Mouse (Mus musculus) brain, adult 2 months (tissue): ENCODE measurements at regions not wholly inside any gene's neighbourhood (a gene's known extent, or its start where the extent isn't known, plus 50 kb on each side); places are given as distances from the start of the nearest gene placed in this dataset.

Experiments used
- DNase-seq: peaks from one replicate; pipeline ENCODE4 v3.0.0; 2011; ENCODE audit warnings: low read depth, low spot score

- peak; percentile 70 for DNase-seq
Observed at GRCm38 (mm10) chr3:42286471-42286870, 544.1 kb downstream of the D3Ertd751e start.

- DNase-seq, result no peak
Observed at GRCm38 (mm10) chr3:42312424-42312823, 570.0 kb downstream of the D3Ertd751e start.

DNA sequence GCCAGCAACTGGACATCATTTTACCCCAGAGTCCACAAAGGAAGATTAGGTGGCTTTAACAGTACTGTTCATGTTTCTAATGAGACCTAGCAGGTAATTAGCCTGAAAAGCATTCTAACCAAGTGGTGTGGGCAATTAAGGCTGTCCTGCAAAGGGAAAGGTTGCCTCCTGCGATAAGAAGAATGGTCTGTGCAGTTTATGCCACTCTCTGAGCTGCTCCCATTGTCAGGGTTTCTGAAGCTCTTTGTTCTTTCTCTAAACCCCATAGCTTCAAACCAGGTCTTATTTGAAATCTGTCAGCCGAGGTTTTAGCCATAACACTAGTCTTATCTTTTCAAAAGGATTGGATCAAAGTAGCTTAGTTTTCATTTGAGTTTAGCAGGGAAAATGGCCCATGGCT lies 585.3 kb downstream of the D3Ertd751e start:
- DNase-seq, result no peak

DNA sequence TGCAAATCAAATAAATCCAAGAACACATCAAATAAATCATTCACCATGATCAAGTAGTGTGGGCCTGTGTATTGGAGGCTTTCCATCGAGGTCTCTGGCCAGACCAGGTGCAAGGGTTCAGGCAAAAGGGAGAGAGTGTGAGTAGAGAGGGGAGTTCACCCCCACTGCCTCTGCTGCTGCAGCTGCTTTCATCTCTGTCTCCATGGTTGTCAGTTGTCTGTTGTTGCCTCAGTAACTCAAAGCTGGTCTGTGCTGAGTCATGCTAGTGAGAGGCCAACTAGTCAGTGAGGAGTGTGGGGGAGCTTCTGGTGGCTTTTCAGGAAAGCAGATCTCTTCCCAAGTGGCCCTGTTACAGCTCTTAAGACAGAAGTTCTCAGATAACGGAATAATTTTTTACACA lies 600.4 kb downstream of the D3Ertd751e start:
- peak; percentile 67 for DNase-seq

GRCm38 (mm10) chr3:42376785-42377184 lies 634.4 kb downstream of the D3Ertd751e start:
- peak; percentile 50 for DNase-seq

DNA sequence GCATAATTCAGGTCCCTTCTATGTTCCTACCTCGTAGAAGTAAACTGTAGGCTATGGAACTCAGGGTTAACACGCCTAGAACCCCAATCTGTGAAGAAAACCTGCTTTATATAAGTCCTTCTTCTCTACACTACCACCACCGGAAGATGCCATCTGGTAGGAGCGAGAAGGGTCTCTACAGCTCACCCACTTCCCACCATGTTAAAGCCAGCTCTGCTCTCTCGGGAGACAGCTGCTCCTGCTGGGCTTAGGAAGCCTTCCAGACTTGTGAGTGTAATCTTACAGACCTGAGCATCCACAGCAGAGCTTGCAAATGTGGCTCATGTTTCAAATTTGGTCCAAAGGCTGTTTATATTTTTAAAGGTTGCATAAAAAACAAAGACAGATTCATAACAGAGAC lies 639.7 kb downstream of the D3Ertd751e start:
- peak; percentile 69 for DNase-seq

DNA sequence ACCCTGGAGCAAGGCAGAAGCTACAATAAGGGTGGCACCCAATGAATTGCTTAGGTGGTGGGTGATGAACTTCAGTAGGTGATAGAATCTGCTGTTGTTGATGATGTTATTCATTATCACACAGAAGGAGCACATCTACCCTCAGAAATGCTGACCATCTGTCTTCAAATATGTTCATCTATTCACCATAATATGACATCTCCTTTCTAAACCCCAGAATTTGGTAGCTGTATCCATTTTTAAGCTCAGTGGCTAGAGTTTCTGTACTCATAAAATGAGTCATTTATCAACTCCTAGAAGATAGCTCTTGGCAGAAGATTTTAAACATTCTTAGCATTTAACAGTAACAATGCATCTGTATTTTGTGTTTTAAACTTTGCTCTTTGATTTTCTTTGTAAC lies 660.3 kb downstream of the D3Ertd751e start:
- peak; percentile 67 for DNase-seq

- peak; percentile 75 for DNase-seq
Observed at GRCm38 (mm10) chr3:42408958-42409633, 666.7 kb downstream of the D3Ertd751e start.

DNA sequence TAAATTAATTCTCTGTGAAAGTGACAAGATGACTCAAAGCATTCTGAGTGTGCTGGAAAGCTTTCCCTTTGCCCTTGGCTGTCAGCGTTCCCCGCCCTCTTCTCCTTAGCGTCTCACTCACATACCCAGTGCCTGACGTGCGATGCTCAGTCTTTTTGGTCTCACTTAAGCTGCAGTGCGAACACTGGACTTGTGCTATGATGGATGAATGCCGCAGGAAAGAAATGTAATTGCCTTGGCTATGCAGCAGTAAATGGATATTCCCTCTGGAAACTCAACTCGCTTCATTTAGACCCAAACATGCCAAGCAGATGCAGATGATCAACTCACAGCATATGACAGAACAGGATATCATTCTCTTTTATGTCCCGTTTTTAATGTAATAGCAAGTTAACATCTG lies 685.0 kb downstream of the D3Ertd751e start:
- DNase-seq, result peak; percentile 21

DNA sequence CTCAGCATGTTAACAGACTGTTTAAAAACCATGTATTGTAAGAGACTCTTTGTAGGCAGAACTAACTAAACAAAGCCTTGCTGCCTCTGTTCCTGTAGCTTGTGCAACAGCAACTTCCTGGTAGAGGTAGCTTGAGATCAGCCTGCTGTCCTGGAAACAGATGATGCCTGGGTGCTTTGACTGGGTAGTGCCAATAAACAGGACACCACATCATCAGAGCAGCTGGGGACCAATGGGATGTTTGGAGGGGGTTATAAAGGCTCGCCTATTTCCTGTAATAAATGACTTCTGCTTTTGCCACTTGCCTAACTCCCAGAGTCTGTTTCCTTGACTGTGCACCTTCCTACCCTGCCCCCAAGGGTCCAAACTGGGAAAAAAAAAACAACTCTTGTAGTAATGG lies 707.2 kb downstream of the D3Ertd751e start:
- no peak for DNase-seq

DNA sequence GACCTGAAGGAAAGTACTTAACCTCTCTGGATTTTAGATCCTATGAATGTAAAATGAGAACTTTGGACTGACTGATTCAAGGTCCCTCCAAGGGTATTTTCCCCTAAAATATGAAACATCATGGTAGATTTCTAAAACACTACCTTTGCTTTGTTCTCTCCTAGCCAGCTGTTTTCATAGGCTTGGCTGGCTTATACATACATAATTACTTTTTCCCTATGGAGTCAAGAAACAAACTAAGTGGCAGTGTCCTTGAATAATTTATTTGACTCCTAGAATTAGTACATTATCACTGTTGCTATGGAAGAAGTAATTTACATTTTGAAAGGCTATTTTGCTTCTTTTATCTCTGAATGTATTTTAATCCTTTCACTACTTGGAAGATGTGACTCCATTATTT lies 721.9 kb downstream of the D3Ertd751e start:
- no peak for DNase-seq

GRCm38 (mm10) chr3:42467125-42467524 lies 724.7 kb downstream of the D3Ertd751e start:
- no peak for DNase-seq

DNA sequence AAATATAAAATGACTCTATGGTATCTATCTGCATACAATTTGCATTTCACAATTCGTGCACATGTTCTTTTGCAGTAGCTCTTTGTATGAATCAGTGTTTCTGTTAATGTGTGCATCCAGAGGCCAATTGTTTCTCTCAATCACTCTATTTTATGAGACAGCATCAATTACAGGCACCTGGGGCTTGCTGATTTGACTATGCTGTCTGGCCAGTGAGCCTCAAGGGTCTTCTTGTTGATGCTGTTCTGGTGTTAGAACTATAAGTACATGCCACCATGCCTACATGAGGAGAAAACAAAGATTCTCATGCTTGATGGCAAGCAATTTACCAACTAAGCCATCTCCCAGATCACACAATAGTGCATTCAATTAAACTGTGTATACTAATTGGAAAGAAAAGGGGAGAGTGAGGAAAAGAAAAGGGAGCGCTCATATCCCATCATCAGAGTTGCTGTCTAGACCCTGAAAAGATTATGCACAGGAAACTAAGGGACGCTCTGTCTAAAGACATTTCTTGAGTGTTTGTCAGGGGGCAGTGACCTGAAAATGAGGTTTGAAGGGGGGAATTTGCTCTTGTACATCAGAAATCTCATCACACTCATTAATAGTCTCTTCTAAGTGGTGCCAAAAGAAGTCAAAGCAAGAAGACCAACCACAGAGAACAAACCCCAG lies 772.6 kb downstream of the D3Ertd751e start:
- DNase-seq, result no peak

GRCm38 (mm10) chr3:42516286-42516685 lies 773.9 kb downstream of the D3Ertd751e start:
- DNase-seq, result no peak

- peak; percentile 47 for DNase-seq
Observed at GRCm38 (mm10) chr3:42531397-42531796, 789.0 kb downstream of the D3Ertd751e start.

DNA sequence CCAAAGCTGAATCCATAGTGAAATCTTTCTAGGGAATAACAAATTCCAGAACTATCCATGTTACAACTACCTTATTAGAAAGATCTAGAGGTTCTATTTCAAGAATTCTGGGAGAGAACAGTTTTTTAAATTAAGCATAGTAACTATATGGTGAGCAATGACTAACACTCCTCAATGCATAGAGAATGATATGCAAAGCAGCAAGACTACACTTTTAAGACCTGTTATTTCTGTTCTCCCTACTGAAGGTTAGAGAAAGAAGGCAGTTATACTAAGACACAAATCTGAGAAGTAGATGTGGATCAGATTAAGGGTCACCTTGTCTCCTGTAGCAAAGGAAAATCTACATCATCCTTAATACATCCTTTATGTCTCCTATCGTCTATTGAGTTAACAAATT lies 824.3 kb downstream of the D3Ertd751e start:
- no peak for DNase-seq

- peak; percentile 8 for DNase-seq
Observed at GRCm38 (mm10) chr3:42570364-42571024, 828.1 kb downstream of the D3Ertd751e start.

DNA sequence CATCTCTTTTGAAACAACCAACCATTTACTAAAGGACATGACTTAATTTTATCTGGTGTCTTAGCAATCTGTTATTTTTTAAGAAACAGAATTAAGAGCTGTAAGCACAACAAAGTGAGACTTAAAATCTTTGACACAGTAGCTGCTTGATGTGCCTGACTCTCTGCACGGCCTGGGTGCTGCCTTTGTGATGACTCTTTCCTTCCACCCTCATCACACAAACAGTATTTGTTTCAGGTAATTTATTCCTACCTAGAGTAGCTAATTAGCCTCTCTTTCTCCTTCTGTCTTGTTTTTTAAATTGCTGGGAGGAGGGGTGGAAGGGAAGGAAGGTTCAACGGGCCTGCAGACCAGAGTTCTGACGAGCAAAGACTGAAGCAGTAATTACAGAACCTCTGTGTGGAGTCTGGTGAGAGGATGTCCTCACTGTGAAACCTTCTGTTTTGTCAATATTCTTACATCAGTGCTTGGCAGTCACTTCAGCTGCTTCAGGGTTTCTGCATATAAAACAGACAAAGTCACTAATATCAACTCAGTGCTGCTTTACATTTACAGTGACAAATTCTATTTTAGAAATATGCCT lies 829.6 kb downstream of the D3Ertd751e start:
- DNase-seq, result peak; percentile 11

DNA sequence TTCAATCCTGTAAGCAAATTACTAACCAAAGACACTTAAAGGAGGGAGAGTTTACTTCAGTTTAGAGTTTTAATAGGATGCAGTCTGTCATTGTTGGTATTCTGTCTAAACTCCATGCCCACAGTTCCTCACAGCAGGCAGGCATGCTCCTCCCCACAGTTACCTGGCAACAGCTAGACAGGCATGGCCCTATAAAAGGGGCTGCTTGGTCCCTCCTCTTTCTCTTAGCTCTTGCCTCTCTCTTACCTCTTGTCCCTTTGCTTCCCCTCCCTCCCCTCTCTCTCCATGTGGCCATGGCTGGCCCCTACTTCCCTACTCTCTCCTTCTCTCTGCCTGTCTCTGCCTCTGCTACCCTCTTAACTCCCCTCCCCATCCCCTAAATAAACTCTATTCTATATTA lies 830.7 kb downstream of the D3Ertd751e start:
- DNase-seq, result no peak

DNA sequence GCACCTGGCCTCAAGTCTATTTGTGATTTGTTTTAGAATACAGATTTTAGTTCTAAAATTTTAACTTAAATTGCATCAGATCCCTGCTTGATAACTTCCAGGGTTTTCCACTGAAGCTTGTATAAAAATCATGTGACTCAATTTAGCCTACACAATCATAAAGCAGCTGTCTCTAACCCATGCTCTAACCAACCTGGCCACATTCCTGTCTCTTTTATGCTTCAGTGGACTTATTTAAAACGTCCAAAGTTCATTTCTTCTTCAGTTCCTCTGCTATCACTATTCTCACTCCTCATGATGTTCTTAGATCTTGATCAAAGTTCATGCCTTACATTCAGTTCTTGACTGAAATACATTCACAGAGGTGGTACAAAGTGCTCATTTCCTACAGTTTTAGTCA lies 839.9 kb downstream of the D3Ertd751e start:
- no peak for DNase-seq

DNA sequence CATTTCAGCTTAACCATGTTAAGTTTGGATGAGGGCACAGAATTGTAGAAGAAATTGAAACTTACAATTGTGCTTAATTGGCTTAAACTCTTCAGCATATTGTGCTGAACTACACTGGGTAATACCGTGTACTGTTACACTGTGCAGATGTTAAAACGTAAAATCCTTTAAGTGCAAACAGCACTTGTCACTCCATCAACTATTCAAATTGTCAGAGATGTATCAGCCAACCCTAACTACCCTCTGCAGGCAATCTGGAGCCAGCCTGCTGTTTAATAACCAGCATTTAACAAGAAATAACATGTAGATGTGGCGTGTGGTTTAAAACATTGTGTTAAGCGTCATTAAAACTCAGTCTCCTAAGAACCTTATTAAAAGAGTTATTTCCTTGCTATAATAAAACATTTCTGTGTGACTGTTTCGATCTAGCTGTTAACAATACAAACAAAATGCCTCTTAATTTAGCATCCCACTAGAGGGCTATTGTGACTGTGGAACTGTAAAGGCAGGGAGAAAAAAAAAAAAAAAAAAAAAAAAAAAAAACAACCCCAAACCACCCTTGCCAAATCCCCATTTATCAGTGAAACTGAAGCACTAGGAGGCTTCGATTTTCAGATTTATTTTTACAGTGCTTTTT lies 845.0 kb downstream of the D3Ertd751e start:
- no peak for DNase-seq

DNA sequence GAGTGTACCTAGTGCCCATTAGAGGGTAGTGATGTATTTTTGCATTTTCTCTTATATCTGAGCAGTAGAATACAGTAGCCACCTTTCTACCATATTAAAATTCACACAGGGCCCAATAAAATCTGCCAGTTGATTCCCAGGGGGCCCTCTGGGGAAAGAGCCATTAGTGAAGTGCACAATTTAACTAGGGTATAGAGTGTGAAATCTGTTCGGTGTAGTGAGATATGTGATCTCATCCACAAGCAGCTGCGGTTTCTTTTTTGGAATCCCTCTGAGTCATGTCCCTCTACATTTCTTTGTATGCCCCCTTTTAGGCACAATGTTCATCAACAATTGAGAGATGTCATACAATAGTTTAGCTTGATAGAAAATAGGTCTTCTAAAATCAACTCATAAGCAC lies 847.1 kb downstream of the D3Ertd751e start:
- DNase-seq, result peak; percentile 23
